Mouse (Mus musculus): ENCODE measurements around the gene Plvap. TPM values are rescaled to one million over a fixed set of nuclear protein-coding genes. Genes with fewer than 3 reads are reported as not detected.

Plvap gene
- total and polyA plus RNA-seq, 3 experiments: 0.16 to 0.88 TPM; not detected in 1

DNA sequence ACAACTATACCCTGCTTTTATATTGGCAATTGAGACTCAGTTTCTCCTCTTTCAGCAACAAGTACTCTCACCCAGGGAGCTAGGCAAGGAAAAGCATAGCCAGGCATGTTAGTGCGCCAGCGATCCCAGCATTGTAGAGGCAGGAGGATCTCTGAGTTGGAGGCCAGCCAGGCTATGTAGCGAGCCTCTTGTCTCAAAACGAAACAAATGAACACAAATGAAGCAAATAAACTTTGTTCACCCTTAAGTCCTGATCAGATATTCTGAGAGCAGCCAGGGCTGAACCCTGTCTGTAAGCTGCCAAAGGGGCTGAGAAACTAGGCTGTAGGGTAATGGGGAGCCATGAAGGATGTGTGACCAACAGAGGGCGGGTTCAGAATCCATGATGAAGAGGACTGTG lies 15.7 kb downstream of the Plvap start:
- Histone ChIP-seq H3K27me3 (ENCODE audit: insufficient read depth, low read length) (no peaks in the 10 kb centered on the region), H3K4me1 (ENCODE audit: insufficient read depth, low read depth, low read length) (peaks cover 8% of the 10 kb centered on the region), H3K36me3 (replicated peaks) (peaks cover 53% of the 10 kb centered on the region), H3K9me3 (replicated peaks) (no peaks in the 10 kb centered on the region), H3K4me3 (ENCODE audit: low read depth, low read length) (no peak overlapping the region)
- DNase-seq (ENCODE audit: low spot score) (no peak), ATAC-seq (ENCODE audit: extremely low read depth, insufficient number of reproducible peaks, low FRiP score, poor library complexity, severe bottlenecking) (no peak)
- TF ChIP-seq GATA2 (IDR thresholded peaks at IDR 0.05; ENCODE audit: borderline replicate concordance, low read depth, low read length): no peak

DNA sequence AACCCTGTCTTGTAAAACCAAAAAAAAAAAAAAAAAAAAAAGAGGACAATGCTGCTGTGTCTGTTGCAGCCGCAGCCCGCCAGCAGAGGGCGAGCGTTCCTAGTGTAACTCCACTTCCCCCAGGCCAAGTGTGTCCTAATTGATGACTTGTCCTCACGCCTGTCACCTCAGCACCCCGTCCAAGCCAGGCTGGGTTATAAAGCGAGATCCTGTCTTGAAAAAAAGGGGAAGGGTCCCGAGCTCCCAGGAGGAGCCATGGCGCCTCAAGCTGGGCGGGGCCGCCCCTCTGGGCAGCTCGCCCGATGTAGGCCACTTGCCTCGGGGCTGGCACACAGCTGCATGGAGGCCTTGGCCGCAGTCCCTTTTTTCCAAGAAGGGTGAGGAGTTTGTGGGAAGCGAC lies 16.5 kb downstream of the Plvap start:
- TF ChIP-seq TAL1 (conservative IDR thresholded peaks at IDR 0.05; ENCODE audit: low read depth, low read length): no peak
- no peak for TF ChIP-seq POLR2AphosphoS5 (IDR thresholded peaks at IDR 0.05; ENCODE audit: insufficient replicate concordance, low read depth, low read length)
- TF ChIP-seq CTCF (IDR thresholded peaks at IDR 0.05; ENCODE audit: low read depth, low read length): peak; percentile 47
- no peak for TF ChIP-seq GATA1 (IDR thresholded peaks at IDR 0.05; ENCODE audit: borderline replicate concordance, low read length)
- TF ChIP-seq GATA2 (IDR thresholded peaks at IDR 0.05; ENCODE audit: borderline replicate concordance, low read depth, low read length): no peak
- peak; percentile 81 for DNase-seq (ENCODE audit: low spot score)

DNA sequence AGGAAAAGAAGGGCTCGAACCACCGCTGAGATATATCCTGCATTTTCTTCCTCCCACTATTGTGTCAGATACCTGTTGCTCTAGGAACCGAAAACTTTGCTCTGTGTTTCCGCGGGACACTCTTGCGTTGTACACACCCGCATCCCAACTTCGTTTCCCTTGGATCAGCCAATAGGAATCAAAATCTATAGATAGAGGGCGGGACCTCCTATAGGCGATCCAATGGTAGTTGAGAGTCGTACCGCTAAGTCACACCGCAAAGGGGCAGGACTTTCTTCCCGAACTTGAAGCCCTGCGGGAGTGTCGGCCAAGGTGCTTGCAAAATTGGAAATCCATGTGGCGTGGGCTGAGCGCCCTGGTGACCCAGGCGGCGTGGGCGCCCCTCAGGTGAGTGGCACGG lies 23.1 kb downstream of the Plvap start:
- Histone ChIP-seq H3K36me3 (replicated peaks) (peaks cover 44% of the 10 kb centered on the region), H3K4me1 (ENCODE audit: insufficient read depth, low read depth, low read length) (peaks cover 58% of the 10 kb centered on the region), H3K27me3 (ENCODE audit: insufficient read depth, low read length) (peaks cover 11% of the 10 kb centered on the region; the same call in 1 of the 2 replicates), H3K9me3 (replicated peaks) (no peaks in the 10 kb centered on the region), H3K4me3 (ENCODE audit: low read depth, low read length) (peak overlapping the region; percentile 88)
- DNase-seq (ENCODE audit: low spot score) (peak; percentile 96), ATAC-seq (ENCODE audit: extremely low read depth, insufficient number of reproducible peaks, low FRiP score, poor library complexity, severe bottlenecking) (peak; percentile 90)
- TF ChIP-seq GATA2 (IDR thresholded peaks at IDR 0.05; ENCODE audit: borderline replicate concordance, low read depth, low read length) (no peak), POLR2AphosphoS5 (IDR thresholded peaks at IDR 0.05; ENCODE audit: insufficient replicate concordance, low read depth, low read length) (no peak), CTCF (IDR thresholded peaks at IDR 0.05; ENCODE audit: low read depth, low read length) (no peak), GATA1 (IDR thresholded peaks at IDR 0.05; ENCODE audit: borderline replicate concordance, low read length) (no peak), TAL1 (conservative IDR thresholded peaks at IDR 0.05; ENCODE audit: low read depth, low read length) (no peak)

More for the DNA sequence above, 16.5 kb downstream of the Plvap start:
- Histone ChIP-seq H3K27me3 (ENCODE audit: insufficient read depth, low read length) (no peaks in the 10 kb centered on the region), H3K9me3 (replicated peaks) (no peaks in the 10 kb centered on the region), H3K4me3 (ENCODE audit: low read depth, low read length) (no peak overlapping the region), H3K36me3 (replicated peaks) (peaks cover 60% of the 10 kb centered on the region), H3K4me1 (ENCODE audit: insufficient read depth, low read depth, low read length) (peaks cover 12% of the 10 kb centered on the region)
- ATAC-seq (ENCODE audit: extremely low read depth, insufficient number of reproducible peaks, low FRiP score, poor library complexity, severe bottlenecking): peak; percentile 34; the same call in 1 of the 2 replicates

DNA sequence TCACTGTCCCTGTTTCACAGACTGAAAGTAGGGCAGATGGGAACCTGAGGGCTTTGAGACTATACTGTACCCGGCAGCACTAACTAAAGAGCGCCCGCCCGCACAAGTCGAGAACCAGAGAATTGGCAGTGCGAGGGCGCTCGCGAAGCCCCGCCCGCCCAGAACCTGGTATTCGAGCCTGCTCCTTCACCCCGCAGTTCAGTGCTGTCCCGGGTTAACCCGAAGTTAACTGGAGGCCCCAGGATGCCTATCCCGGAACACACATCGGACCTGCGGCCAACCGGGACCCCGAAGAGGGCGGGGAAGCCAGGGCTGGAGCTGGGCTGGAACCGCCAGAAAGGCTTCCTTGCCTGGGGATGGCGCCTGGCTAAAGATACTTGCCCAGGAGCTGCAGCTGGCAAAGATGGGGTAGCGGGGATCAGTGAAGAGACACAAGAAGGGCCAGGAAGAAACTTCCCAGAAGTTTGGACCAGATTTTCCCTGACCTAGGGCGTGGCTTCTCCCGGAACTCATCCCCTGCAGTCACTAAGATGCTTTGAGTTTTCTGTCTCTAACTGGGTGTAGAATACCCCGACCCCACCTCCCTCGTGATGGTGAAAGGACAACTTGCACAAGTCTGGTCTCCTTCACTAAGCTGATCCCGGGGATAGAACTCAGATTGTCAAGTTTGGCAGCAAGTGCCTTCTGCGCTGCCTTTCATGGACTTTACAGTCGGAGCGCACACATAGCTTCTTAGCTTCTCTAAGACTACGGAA lies 23.7 kb downstream of the Plvap start, which contains the start of gene Gtpbp3:
TSS of gene Gtpbp3 (plus strand) at position 413 of the 755 bp plus-strand sequence.
- peak; percentile 47 for DNase-seq (ENCODE audit: low spot score)
- H3K36me3 ChIP-seq (replicated peaks): peaks cover 40% of the 10 kb centered on the region
- no peaks in the 10 kb centered on the region for H3K9me3 ChIP-seq (replicated peaks)
- H3K4me3 ChIP-seq (ENCODE audit: low read depth, low read length): peak within 1 kb of the TSS; percentile 88
- H3K27me3 ChIP-seq (ENCODE audit: insufficient read depth, low read length): peaks cover 11% of the 10 kb centered on the region; the same call in 1 of the 2 replicates
- no peak for ATAC-seq (ENCODE audit: extremely low read depth, insufficient number of reproducible peaks, low FRiP score, poor library complexity, severe bottlenecking)
- H3K4me1 ChIP-seq (ENCODE audit: insufficient read depth, low read depth, low read length): peaks cover 58% of the 10 kb centered on the region
- TF ChIP-seq TAL1 (conservative IDR thresholded peaks at IDR 0.05; ENCODE audit: low read depth, low read length) (no peak), POLR2AphosphoS5 (IDR thresholded peaks at IDR 0.05; ENCODE audit: insufficient replicate concordance, low read depth, low read length) (no peak), CTCF (IDR thresholded peaks at IDR 0.05; ENCODE audit: low read depth, low read length) (no peak), GATA1 (IDR thresholded peaks at IDR 0.05; ENCODE audit: borderline replicate concordance, low read length) (no peak), GATA2 (IDR thresholded peaks at IDR 0.05; ENCODE audit: borderline replicate concordance, low read depth, low read length) (no peak)

DNA sequence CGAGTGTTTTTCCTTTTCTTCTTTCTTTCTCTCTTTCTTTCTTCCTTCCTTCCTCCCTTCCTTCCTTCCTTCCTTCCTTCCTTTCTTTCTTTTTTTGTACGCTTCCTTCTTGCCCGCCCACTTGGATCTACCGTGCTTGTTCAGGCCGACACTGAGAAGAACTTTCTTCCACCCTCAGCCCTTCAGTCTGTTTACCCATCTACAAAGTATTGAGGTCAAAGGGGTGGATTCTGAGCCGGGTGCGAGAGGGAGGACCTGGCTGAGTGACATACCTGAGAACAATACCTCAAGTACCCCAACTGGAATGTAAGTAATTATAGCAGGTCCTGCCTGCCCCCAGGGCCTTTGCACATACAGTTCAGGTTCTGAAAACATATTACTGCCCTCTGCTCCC lies 25.4 kb downstream of the Plvap start:
- Histone ChIP-seq H3K4me3 (ENCODE audit: low read depth, low read length) (no peak overlapping the region; the same call in 1 of the 2 replicates), H3K9me3 (replicated peaks) (no peaks in the 10 kb centered on the region), H3K27me3 (ENCODE audit: insufficient read depth, low read length) (peaks cover 14% of the 10 kb centered on the region; the same call in 1 of the 2 replicates), H3K4me1 (ENCODE audit: insufficient read depth, low read depth, low read length) (peaks cover 55% of the 10 kb centered on the region), H3K36me3 (replicated peaks) (peaks cover 22% of the 10 kb centered on the region)
- ATAC-seq (ENCODE audit: extremely low read depth, insufficient number of reproducible peaks, low FRiP score, poor library complexity, severe bottlenecking) (no peak), DNase-seq (ENCODE audit: low spot score) (no peak)
- TF ChIP-seq GATA1 (IDR thresholded peaks at IDR 0.05; ENCODE audit: borderline replicate concordance, low read length) (no peak), POLR2AphosphoS5 (IDR thresholded peaks at IDR 0.05; ENCODE audit: insufficient replicate concordance, low read depth, low read length) (no peak), CTCF (IDR thresholded peaks at IDR 0.05; ENCODE audit: low read depth, low read length) (no peak), GATA2 (IDR thresholded peaks at IDR 0.05; ENCODE audit: borderline replicate concordance, low read depth, low read length) (no peak), TAL1 (conservative IDR thresholded peaks at IDR 0.05; ENCODE audit: low read depth, low read length) (no peak)

DNA sequence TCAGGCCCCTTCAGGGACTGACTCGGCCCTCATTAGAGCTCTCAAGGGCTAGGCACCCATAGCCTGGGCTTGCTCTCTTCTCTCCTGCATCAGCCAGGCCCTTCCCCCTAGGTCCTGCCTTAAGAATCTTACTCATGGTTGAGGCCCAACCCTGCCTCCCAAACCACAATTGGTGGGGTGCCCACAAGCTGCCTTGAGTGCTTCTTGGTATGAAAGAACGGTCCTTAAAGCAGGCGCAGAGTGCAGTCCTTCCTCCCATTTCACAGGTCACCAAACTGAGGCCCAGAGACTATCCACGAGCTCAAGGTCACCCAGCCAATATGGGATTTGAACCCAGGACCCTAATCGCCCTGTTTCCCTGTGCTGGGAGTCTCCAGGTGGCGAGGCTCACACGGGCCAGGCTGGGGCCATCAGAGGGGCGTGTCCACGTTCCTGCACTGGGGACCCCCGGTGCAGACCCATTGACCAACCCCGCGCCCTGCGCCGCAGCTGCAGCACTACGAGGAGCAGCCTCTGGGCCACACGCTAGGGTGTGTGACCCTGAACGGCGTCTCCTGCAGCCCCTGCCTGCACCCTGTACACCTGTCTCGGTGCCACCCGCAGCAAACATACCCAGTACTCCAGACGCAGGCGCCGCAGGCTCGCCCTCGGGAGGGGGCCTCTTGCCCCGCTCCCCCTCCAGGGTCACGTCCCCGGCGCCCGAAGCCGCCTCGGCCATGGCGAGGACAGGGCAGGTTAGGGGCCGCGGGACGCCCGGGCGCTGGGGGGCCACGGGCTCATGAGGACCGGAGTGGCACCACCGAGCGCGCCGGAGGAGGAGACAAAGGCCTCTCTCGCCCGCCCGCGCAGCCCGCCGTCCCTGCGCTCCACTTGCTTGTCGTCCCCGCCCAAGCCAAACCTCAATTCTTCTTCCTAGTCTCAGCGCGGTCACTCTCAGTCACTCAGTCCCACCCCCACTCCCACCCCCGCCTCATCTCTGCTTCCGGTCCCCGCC lies 26.1 kb downstream of the Plvap start, which contains the start of gene Ano8:
TSS of gene Ano8 (minus strand) at position 822 of the 994 bp plus-strand sequence.
- DNase-seq (ENCODE audit: low spot score): peak; percentile 53
- TF ChIP-seq TAL1 (conservative IDR thresholded peaks at IDR 0.05; ENCODE audit: low read depth, low read length) (no peak), GATA2 (IDR thresholded peaks at IDR 0.05; ENCODE audit: borderline replicate concordance, low read depth, low read length) (no peak), CTCF (IDR thresholded peaks at IDR 0.05; ENCODE audit: low read depth, low read length) (no peak), POLR2AphosphoS5 (IDR thresholded peaks at IDR 0.05; ENCODE audit: insufficient replicate concordance, low read depth, low read length) (no peak), GATA1 (IDR thresholded peaks at IDR 0.05; ENCODE audit: borderline replicate concordance, low read length) (no peak)
- ATAC-seq (ENCODE audit: extremely low read depth, insufficient number of reproducible peaks, low FRiP score, poor library complexity, severe bottlenecking): no peak
- no peaks in the 10 kb centered on the region for H3K9me3 ChIP-seq (replicated peaks)
- H3K4me1 ChIP-seq (ENCODE audit: insufficient read depth, low read depth, low read length): peaks cover 59% of the 10 kb centered on the region
- H3K27me3 ChIP-seq (ENCODE audit: insufficient read depth, low read length): peaks cover 18% of the 10 kb centered on the region; the same call in 1 of the 2 replicates
- H3K36me3 ChIP-seq (replicated peaks): peaks cover 15% of the 10 kb centered on the region
- H3K4me3 ChIP-seq (ENCODE audit: low read depth, low read length): peak within 1 kb of the TSS; percentile 73

Data from G1E (cell line).